Mouse (Mus musculus): ENCODE measurements around the gene Atg3. TPM values are rescaled to one million over a fixed set of nuclear protein-coding genes. Genes with fewer than 3 reads are reported as not detected.

The Atg3 gene
- polyA plus RNA-seq, 1 experiment = 38.4 TPM

DNA sequence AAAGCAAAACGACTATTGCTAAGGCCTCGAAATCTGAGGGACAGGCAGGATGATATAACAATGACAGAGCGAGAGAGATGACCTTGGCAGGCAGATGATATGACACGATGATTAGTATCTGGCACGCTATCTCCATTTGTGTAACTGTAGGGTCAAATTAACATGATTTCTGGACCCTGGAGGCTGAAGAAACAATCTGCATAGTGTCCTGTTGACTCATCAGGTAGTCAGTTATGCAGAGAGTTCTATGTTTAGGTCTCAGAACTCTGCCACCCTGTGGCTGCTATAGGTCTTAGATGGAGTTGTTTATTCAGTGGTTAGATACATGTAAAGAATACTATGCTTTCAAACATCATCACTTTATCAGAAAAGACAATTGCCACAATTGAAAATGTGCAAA is 16.9 kb upstream of the Atg3 start:
- no peak overlapping the region for H3K27ac ChIP-seq (ENCODE audit: insufficient read depth, low read length)
- H3K4me1 ChIP-seq (ENCODE audit: control insufficient read depth, insufficient read depth, low read length) = no peaks in the 10 kb centered on the region
- TF ChIP-seq POLR2A (IDR thresholded peaks at IDR 0.05; ENCODE audit: extremely low read depth, insufficient read depth, low read length) (no peak), CTCF (IDR thresholded peaks at IDR 0.05; ENCODE audit: extremely low read depth, insufficient read depth, low read length) (no peak)
- H3K4me3 ChIP-seq (ENCODE audit: insufficient read depth, low read length) = no peak overlapping the region

DNA sequence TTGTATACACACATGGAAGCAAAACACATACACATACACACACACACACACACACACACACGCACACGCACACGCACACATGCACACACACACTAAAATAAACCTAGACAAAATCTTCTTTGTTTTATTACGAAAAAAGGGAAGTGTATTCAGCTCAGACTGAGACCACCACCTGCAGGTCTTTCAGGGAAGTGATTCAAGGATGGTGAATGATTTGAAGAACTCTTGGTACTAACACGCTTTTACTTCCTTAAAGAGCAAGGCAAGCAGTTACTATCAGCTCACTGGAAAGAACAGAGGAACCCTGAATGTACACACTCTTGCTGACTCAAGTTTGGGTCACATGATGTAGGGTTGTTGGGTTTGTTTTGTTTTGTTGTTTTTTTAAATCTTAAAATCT is 16.0 kb upstream of the Atg3 start:
- Histone ChIP-seq H3K4me1 (ENCODE audit: control insufficient read depth, insufficient read depth, low read length) (no peaks in the 10 kb centered on the region), H3K27ac (ENCODE audit: insufficient read depth, low read length) (no peak overlapping the region)

DNA sequence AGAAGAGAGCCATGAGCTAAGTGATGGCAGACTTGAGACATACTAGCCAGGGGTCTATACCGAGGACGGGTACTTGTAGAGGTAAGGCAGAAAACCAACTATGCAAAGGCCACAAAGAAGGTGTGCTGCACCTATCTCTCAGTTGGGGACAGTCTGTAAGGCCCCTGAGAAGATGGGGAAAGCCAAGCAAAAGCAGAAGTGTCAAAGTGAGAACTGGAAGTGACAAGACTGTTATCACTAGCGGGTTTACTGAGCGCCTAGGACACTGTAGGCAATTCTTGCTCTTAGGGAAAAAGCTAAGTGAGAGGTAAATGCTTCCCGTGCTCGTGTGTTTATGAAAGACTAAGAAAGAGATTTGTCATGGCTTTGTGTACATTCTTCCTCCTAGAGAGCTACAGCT is 13.5 kb upstream of the Atg3 start:
- H3K4me3 ChIP-seq (ENCODE audit: insufficient read depth, low read length) = no peak overlapping the region
- no peaks in the 10 kb centered on the region for H3K4me1 ChIP-seq (ENCODE audit: control insufficient read depth, insufficient read depth, low read length)
- TF ChIP-seq CTCF (IDR thresholded peaks at IDR 0.05; ENCODE audit: extremely low read depth, insufficient read depth, low read length) = no peak
- no peak for TF ChIP-seq POLR2A (IDR thresholded peaks at IDR 0.05; ENCODE audit: extremely low read depth, insufficient read depth, low read length)
- H3K27ac ChIP-seq (ENCODE audit: insufficient read depth, low read length) = no peak overlapping the region

More for the DNA sequence above, 16.0 kb upstream of the Atg3 start:
- H3K4me3 ChIP-seq (ENCODE audit: insufficient read depth, low read length) = no peak overlapping the region
- TF ChIP-seq CTCF (IDR thresholded peaks at IDR 0.05; ENCODE audit: extremely low read depth, insufficient read depth, low read length) = 0 out of 2 replicates have a peak, but pooled peaks have one; percentile 6
- no peak for TF ChIP-seq POLR2A (IDR thresholded peaks at IDR 0.05; ENCODE audit: extremely low read depth, insufficient read depth, low read length)

DNA sequence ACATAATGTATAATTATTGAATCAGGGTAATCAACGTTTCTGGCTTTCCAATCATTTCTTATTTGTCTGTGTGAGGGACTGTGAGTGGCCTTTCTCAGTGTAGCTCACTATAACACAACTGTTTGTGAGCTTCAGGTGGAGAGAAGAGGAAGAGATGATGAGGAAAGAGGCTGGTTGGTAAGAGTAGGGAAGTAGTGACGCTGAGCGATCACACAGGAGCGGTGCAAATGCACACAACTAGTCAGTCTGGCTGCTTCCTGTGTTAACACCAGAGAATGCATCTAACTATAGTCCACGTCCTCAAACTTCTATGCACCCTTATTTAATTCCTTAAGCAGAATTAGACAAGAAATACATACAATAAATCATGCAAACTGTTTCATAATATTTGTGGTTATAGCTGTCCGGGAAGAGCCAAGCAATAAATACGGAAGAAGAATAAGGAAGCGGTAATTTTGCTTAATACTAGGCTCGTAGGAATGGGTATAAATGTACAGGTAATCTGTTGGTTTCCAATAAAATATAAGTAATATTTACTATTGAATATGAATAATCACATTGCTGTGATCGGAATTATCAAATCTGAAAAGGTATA is 10.0 kb upstream of the Atg3 start:
- no peak overlapping the region for H3K4me3 ChIP-seq (ENCODE audit: insufficient read depth, low read length)

DNA sequence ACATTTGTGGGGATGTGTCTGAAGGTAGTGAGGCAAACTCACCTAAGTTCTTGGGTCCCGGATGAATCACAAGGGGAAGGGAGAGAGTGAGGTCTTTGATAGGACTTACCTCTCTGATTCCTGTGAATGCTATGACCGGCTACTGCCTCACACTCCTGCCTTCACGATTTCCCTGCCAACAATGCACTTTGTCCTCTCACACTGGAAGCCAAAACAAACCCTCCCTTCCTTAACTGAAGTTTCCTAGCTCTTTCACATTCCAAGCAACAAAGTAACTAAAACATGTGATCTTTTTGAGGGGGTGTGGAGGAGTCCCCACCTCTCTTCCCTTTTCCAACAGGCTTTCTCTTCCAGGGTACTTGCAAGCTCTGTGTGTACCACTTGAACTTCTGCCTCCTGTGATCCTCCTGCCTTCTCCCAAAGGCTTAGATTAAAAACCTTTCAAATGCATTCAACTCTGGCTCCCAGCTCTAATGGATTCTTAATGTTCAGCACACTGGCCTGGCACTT is 3.8 kb upstream of the Atg3 start:
- Histone ChIP-seq H3K4me3 (ENCODE audit: insufficient read depth, low read length) (no peak overlapping the region), H3K4me1 (ENCODE audit: control insufficient read depth, insufficient read depth, low read length) (no peaks in the 10 kb centered on the region; the same call in 1 of the 2 replicates), H3K27ac (ENCODE audit: insufficient read depth, low read length) (no peak overlapping the region)
- no peak for TF ChIP-seq CTCF (IDR thresholded peaks at IDR 0.05; ENCODE audit: extremely low read depth, insufficient read depth, low read length)

More for the DNA sequence above, 10.0 kb upstream of the Atg3 start:
- Histone ChIP-seq H3K27ac (ENCODE audit: insufficient read depth, low read length) (no peak overlapping the region), H3K4me1 (ENCODE audit: control insufficient read depth, insufficient read depth, low read length) (no peaks in the 10 kb centered on the region)
- TF ChIP-seq CTCF (IDR thresholded peaks at IDR 0.05; ENCODE audit: extremely low read depth, insufficient read depth, low read length) (no peak), POLR2A (IDR thresholded peaks at IDR 0.05; ENCODE audit: extremely low read depth, insufficient read depth, low read length) (no peak)

DNA sequence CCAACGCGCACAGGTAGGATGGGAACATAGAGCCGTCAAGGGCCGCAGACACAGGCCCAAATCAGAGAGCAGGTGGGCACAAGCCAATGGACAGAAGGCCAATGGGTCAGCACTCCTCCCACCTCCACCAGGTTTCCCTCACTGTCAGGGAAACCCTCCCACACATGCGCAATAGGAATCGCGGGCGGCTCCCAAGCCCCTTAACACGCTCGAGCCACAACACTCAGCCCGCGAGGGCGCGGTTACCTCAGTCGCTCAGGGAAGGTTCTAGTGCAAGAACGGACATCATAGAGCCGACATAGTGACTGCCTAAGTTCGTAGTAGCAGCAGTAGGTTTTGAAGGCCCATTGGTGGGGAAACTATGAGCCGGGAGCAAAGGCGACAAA is 456 bp upstream of the Atg3 start:
- 0 out of 2 replicates have a peak overlapping the region, but pooled peaks have one; percentile 16 for H3K27ac ChIP-seq (ENCODE audit: insufficient read depth, low read length)
- H3K4me1 ChIP-seq (ENCODE audit: control insufficient read depth, insufficient read depth, low read length) = no peaks in the 10 kb centered on the region; the same call in 1 of the 2 replicates
- TF ChIP-seq CTCF (IDR thresholded peaks at IDR 0.05; ENCODE audit: extremely low read depth, insufficient read depth, low read length) (no peak), POLR2A (IDR thresholded peaks at IDR 0.05; ENCODE audit: extremely low read depth, insufficient read depth, low read length) (no peak)
- peak overlapping the region; percentile 52 for H3K4me3 ChIP-seq (ENCODE audit: insufficient read depth, low read length)

DNA sequence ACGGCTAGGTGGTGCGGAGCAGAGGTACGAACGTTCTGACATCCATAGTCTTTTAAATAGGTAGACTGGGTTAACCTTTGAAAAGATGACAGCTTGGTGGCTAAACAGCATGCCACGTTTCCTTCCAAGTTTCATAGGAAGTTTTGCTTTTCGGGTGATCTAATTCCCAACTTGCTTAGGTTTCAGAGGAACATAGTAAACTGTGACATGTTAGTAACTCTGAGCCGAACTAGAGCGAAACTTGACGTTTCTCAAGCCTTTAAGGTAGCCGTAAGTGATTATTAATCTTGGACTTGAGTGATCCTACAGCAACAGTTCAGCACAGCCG is 768 bp downstream of the Atg3 start:
- TF ChIP-seq POLR2A (IDR thresholded peaks at IDR 0.05; ENCODE audit: extremely low read depth, insufficient read depth, low read length) (no peak), CTCF (IDR thresholded peaks at IDR 0.05; ENCODE audit: extremely low read depth, insufficient read depth, low read length) (no peak)
- Histone ChIP-seq H3K27ac (ENCODE audit: insufficient read depth, low read length) (no peak overlapping the region), H3K4me3 (ENCODE audit: insufficient read depth, low read length) (peak overlapping the region; percentile 52), H3K4me1 (ENCODE audit: control insufficient read depth, insufficient read depth, low read length) (no peaks in the 10 kb centered on the region; the same call in 1 of the 2 replicates)

DNA sequence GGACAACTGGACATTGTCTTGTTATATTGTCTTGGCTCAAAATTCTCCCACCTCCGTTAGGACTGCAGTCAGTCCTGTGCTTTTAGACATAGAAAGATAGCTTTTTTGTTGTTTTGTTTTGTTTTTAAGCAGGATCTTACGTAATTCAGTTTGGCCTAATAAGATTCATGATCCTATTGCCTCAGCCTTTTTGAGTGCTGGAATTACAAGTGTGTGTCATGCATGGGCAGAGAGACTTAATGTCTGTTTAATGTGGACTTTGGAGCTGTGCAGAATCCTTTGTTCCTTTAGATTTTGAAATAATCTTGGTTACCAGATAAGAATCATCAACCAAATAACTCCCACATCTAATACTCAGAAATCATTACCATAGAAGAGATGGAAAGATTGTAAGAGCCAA is 20.0 kb downstream of the Atg3 start:
- Histone ChIP-seq H3K4me3 (ENCODE audit: insufficient read depth, low read length) (no peak overlapping the region), H3K4me1 (ENCODE audit: control insufficient read depth, insufficient read depth, low read length) (no peaks in the 10 kb centered on the region), H3K27ac (ENCODE audit: insufficient read depth, low read length) (no peak overlapping the region)
- TF ChIP-seq POLR2A (IDR thresholded peaks at IDR 0.05; ENCODE audit: extremely low read depth, insufficient read depth, low read length) = no peak
- TF ChIP-seq CTCF (IDR thresholded peaks at IDR 0.05; ENCODE audit: extremely low read depth, insufficient read depth, low read length) = no peak

DNA sequence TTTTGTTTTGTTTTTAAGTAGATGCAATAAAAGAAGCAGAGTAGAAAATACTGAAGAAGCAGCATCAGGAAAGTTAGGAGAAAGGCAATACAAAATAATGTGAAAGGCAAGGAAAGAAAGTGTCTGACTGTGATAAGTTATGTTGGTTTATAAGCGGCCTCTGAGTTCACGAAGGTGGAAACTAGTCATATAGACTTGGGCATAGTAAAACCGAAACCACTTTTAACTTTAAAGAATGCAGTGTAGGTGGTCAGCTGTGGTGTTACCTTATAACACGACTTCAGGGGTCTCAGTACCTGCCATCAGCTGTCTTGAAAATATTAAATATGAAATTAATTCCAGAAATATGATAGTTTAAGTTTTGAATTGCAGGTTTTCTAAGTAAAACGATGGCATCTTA is 23.2 kb downstream of the Atg3 start:
- Histone ChIP-seq H3K4me1 (ENCODE audit: control insufficient read depth, insufficient read depth, low read length) (no peaks in the 10 kb centered on the region), H3K27ac (ENCODE audit: insufficient read depth, low read length) (no peak overlapping the region), H3K4me3 (ENCODE audit: insufficient read depth, low read length) (no peak overlapping the region)
- TF ChIP-seq POLR2A (IDR thresholded peaks at IDR 0.05; ENCODE audit: extremely low read depth, insufficient read depth, low read length) = no peak
- no peak for TF ChIP-seq CTCF (IDR thresholded peaks at IDR 0.05; ENCODE audit: extremely low read depth, insufficient read depth, low read length)

DNA sequence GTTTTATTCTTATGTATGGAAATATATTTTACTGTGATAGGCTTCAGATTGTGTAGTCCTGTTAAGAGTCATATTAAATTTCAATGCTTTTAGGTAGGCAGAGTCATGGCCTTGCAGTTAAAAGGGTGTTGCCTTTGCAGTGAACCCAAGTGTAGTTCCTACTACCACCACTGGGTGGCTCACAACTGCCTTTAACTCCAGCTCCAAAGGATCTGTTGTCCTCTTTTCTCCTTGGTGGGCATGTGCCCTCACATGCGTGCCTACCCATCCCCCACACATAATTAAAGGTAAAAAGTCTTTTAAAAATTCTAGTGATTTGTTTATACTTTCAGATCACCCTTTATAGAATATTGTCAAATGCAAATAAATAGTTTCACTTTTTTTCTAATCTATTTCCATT is 34.0 kb downstream of the Atg3 start:
- H3K4me1 ChIP-seq (ENCODE audit: control insufficient read depth, insufficient read depth, low read length) = no peaks in the 10 kb centered on the region
- TF ChIP-seq CTCF (IDR thresholded peaks at IDR 0.05; ENCODE audit: extremely low read depth, insufficient read depth, low read length) = peak; percentile 82
- TF ChIP-seq POLR2A (IDR thresholded peaks at IDR 0.05; ENCODE audit: extremely low read depth, insufficient read depth, low read length) = no peak
- H3K27ac ChIP-seq (ENCODE audit: insufficient read depth, low read length) = no peak overlapping the region
- no peak overlapping the region for H3K4me3 ChIP-seq (ENCODE audit: insufficient read depth, low read length)

All from cortical plate, adult 2 months (tissue).